Mouse (Mus musculus) MEL (cell line): Measurements from ENCODE around the gene Pdgfd. TPM values are rescaled to one million over a fixed set of nuclear protein-coding genes. Genes with fewer than 3 reads are reported as not detected.

ENCODE experiments used
- DNase-seq: peaks from one replicate; pipeline ENCODE4 v3.0.0; 2011; ENCODE audit warnings: low read depth, low spot score
- H3K27ac ChIP-seq: 2 replicates; pipeline ENCODE4 v1.5.1; 2012; ENCODE audit warnings: low read depth, mild to moderate bottlenecking, control low read depth, low read length, moderate library complexity; ENCODE audit not compliant: control insufficient read depth
- H3K27me3 ChIP-seq, 2 experiments: fragments of 150-350 bp in 1 of 2; sonication (generic) in 1 of 2; 2 replicates each; pipeline ENCODE4 v1.6.1; 2012; ENCODE audit warnings: low read length in 2 of 2, mild to moderate bottlenecking in 2 of 2, improper control_type of control experiment in 1 of 2, moderate library complexity in 1 of 2; ENCODE audit not compliant: insufficient read depth in 2 of 2, control insufficient read depth in 1 of 2
- H3K36me3 ChIP-seq, 2 experiments: 2 replicates each; pipeline ENCODE4 v1.6.1; 2012 to 2014; ENCODE audit warnings: low read length in 2 of 2, improper control_type of control experiment in 1 of 2, inconsistent platforms in 1 of 2, mild to moderate bottlenecking in 1 of 2; ENCODE audit not compliant: insufficient read depth in 2 of 2, control insufficient read depth in 1 of 2
- H3K4me1 ChIP-seq, 2 experiments: fragments of 150-350 bp in 1 of 2; sonication (generic) in 1 of 2; 2 replicates each; pipeline ENCODE4 v1.6.1; 2012; ENCODE audit warnings: low read length in 2 of 2, improper control_type of control experiment in 1 of 2, mild to moderate bottlenecking in 1 of 2; ENCODE audit not compliant: insufficient read depth in 2 of 2, control insufficient read depth in 1 of 2
- H3K4me3 ChIP-seq, 2 experiments: fragments of 150-350 bp in 1 of 2; sonication (generic) in 1 of 2; 2 replicates each; pipeline ENCODE4 v1.5.1; 2012; ENCODE audit warnings: low read depth in 2 of 2, low read length in 2 of 2, mild to moderate bottlenecking in 2 of 2, moderate library complexity in 2 of 2, control low read depth in 1 of 2, improper control_type of control experiment in 1 of 2; ENCODE audit not compliant: control insufficient read depth in 1 of 2, insufficient read depth in 1 of 2
- H3K79me2 ChIP-seq: 2 replicates; pipeline ENCODE4 v1.6.1; 2012; ENCODE audit warnings: mild to moderate bottlenecking, low read length, moderate library complexity; ENCODE audit not compliant: control insufficient read depth, poor library complexity, insufficient read depth
- H3K9ac ChIP-seq: 2 replicates; pipeline ENCODE4 v1.6.1; 2012; ENCODE audit warnings: low read depth, mild to moderate bottlenecking, control low read depth, low read length, moderate library complexity; ENCODE audit not compliant: control insufficient read depth, poor library complexity, severe bottlenecking
- H3K9me3 ChIP-seq: fragments of 150-350 bp; sonication (generic); replicated peaks from 2 replicates; pipeline ENCODE4 v1.6.1; 2012; ENCODE audit warnings: mild to moderate bottlenecking, low read length, improper control_type of control experiment, moderate library complexity; ENCODE audit not compliant: insufficient read depth
- BHLHE40 ChIP-seq: IDR thresholded peaks from 2 replicates; pipeline ENCODE4 v1.6.1; 2012; ENCODE audit warnings: low read depth, mild to moderate bottlenecking, inconsistent platforms, low read length, improper control_type of control experiment, borderline replicate concordance
- CTCF ChIP-seq, 3 experiments: IDR thresholded peaks in 2 of 3; conservative IDR thresholded peaks in 1 of 3; 2 replicates each; pipeline ENCODE4 v1.5.1; 2011 to 2012; ENCODE audit warnings: low read length in 3 of 3, low read depth in 2 of 3, mild to moderate bottlenecking in 2 of 3, improper control_type of control experiment in 1 of 3, inconsistent platforms in 1 of 3, mixed read lengths in 1 of 3, moderate library complexity in 1 of 3; ENCODE audit not compliant: control insufficient read depth in 1 of 3, insufficient read depth in 1 of 3, poor library complexity in 1 of 3, severe bottlenecking in 1 of 3
- ETS1 ChIP-seq: IDR thresholded peaks from 2 replicates; pipeline ENCODE4 v1.6.1; 2012; ENCODE audit warnings: low read depth, mild to moderate bottlenecking, inconsistent platforms, low read length, improper control_type of control experiment, moderate library complexity
- GABPA ChIP-seq: IDR thresholded peaks from 2 replicates; pipeline ENCODE4 v1.6.1; 2012; ENCODE audit warnings: low read depth, mild to moderate bottlenecking, inconsistent platforms, low read length, improper control_type of control experiment, moderate library complexity
- GATA1 ChIP-seq: IDR thresholded peaks from 2 replicates; pipeline ENCODE4 v1.6.1; 2011; ENCODE audit warnings: low read depth, low read length, improper control_type of control experiment
- JUND ChIP-seq: IDR thresholded peaks from 2 replicates; pipeline ENCODE4 v1.6.1; 2011; ENCODE audit warnings: low read depth, mild to moderate bottlenecking, improper control_type of control experiment, low read length
- KAT2A ChIP-seq: conservative IDR thresholded peaks from 2 replicates; pipeline ENCODE4 v1.6.1; 2012; ENCODE audit warnings: low read depth, low read length, improper control_type of control experiment, inconsistent platforms
- MAX ChIP-seq: IDR thresholded peaks from 2 replicates; pipeline ENCODE4 v1.6.1; 2011; ENCODE audit warnings: low read length, improper control_type of control experiment
- MAZ ChIP-seq: IDR thresholded peaks from 2 replicates; pipeline ENCODE4 v1.6.1; 2012; ENCODE audit warnings: low read depth, mild to moderate bottlenecking, inconsistent platforms, low read length, improper control_type of control experiment
- MEF2A ChIP-seq: IDR thresholded peaks from 2 replicates; pipeline ENCODE4 v1.6.1; 2014; ENCODE audit warnings: low read depth, mild to moderate bottlenecking, inconsistent platforms, low read length, improper control_type of control experiment; ENCODE audit not compliant: poor library complexity, insufficient replicate concordance, severe bottlenecking; ENCODE audit errors: extremely low read depth
- MYB ChIP-seq: IDR thresholded peaks from 2 replicates; pipeline ENCODE4 v1.6.1; 2011; ENCODE audit warnings: mild to moderate bottlenecking, low read depth, low read length, improper control_type of control experiment
- NELFE ChIP-seq: IDR thresholded peaks from 2 replicates; pipeline ENCODE4 v1.6.1; 2011; ENCODE audit warnings: low read depth, low read length, improper control_type of control experiment
- POLR2AphosphoS2 ChIP-seq: IDR thresholded peaks from 2 replicates; pipeline ENCODE4 v1.6.1; 2011; ENCODE audit warnings: low read length, improper control_type of control experiment
- POLR2AphosphoS5 ChIP-seq: IDR thresholded peaks from 2 replicates; pipeline ENCODE4 v1.6.1; 2012; ENCODE audit warnings: low read depth, borderline replicate concordance, mild to moderate bottlenecking, inconsistent platforms, low read length, moderate library complexity, mixed read lengths
- RAD21 ChIP-seq: IDR thresholded peaks from 2 replicates; pipeline ENCODE4 v1.6.1; 2011; ENCODE audit warnings: mild to moderate bottlenecking, low read depth, low read length, improper control_type of control experiment
- RCOR1 ChIP-seq: IDR thresholded peaks from 2 replicates; pipeline ENCODE4 v1.6.1; 2012; ENCODE audit warnings: low read depth, mild to moderate bottlenecking, inconsistent platforms, low read length, improper control_type of control experiment
- TBP ChIP-seq: IDR thresholded peaks from 2 replicates; pipeline ENCODE4 v1.8.0; 2011; ENCODE audit warnings: low read depth, low read length, improper control_type of control experiment
- USF2 ChIP-seq, 2 experiments: IDR thresholded peaks; 2 replicates each; pipeline ENCODE4 v1.6.1; 2011 to 2012; ENCODE audit warnings: improper control_type of control experiment in 2 of 2, low read length in 2 of 2, borderline replicate concordance in 1 of 2, inconsistent platforms in 1 of 2, low read depth in 1 of 2, mild to moderate bottlenecking in 1 of 2; ENCODE audit not compliant: insufficient read depth in 1 of 2
- ZC3H11A ChIP-seq: IDR thresholded peaks from 2 replicates; pipeline ENCODE4 v1.6.1; 2012; ENCODE audit warnings: low read depth, mild to moderate bottlenecking, inconsistent platforms, low read length, improper control_type of control experiment
- ZKSCAN1 ChIP-seq: IDR thresholded peaks from 2 replicates; pipeline ENCODE4 v1.6.1; 2012; ENCODE audit warnings: low read depth, mild to moderate bottlenecking, inconsistent platforms, low read length, improper control_type of control experiment, moderate library complexity
- ZMIZ1 ChIP-seq: IDR thresholded peaks from 2 replicates; pipeline ENCODE4 v1.6.1; 2012; ENCODE audit warnings: low read depth, mild to moderate bottlenecking, inconsistent platforms, low read length, improper control_type of control experiment, moderate library complexity
- ZNF384 ChIP-seq: IDR thresholded peaks from 2 replicates; pipeline ENCODE4 v1.6.1; 2012; ENCODE audit warnings: low read depth, mild to moderate bottlenecking, inconsistent platforms, low read length, improper control_type of control experiment
- polyA plus RNA-seq, 2 experiments: library from polyadenylated mRNA; stranded (reverse) in 1 of 2; unstranded in 1 of 2; fragments of >175 nt in 1 of 2; fragments of >200 nt in 1 of 2; gene quantifications; 2 replicates each; pipeline versions ENCODE4 v1.2.1 to v1.2.4; 2012; ENCODE audit warnings: low replicate concordance in 2 of 2, low read depth in 1 of 2; ENCODE audit not compliant: insufficient read length in 2 of 2, insufficient read depth in 1 of 2, missing spikeins in 1 of 2
- total RNA-seq: library from RNA; depleted of rRNA; stranded (reverse); fragments of 300-350 nt; gene quantifications from 2 replicates; pipeline ENCODE4 v1.2.3, GENCODE M21; 2012

Gene Pdgfd
- total and polyA plus RNA-seq, 3 experiments, result not detected

DNA sequence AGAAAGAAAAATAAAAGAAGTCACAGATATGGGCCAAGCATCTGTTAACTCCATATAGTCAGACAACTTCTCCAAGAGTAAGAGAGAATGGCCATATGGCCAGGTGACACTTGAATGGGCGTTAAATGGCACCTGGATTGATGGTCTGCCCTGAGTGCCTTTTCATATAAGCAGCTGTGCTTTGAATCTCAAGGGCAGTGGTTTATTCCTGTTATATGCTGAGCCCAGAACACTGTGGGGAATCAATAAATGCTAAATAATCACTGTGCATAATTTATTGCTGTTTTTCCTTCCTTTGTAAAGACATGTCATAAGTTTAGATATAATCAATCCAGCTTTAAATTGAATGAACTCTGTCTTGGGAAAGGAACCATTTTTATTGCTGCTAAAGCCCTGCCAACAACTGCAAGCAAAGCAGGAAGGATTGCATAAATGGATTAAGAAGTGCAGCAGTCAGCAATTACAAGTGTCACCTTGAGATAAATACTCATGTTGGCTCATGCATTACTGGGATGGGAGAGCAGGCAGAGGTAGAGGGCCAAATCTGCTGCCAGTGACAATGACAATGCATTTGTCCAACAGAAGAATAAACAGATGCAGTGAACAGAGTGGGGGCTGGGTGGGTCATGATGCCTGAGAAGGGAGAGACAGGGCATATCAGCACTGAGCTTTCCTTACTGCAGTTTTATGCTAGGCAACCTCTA lies 185.0 kb downstream of the Pdgfd start:
- H3K36me3 ChIP-seq, result no peaks in the 10 kb centered on the region
- H3K4me1 ChIP-seq, result no peaks in the 10 kb centered on the region
- H3K9me3 ChIP-seq, result no peaks in the 10 kb centered on the region
- no peaks in the 10 kb centered on the region for H3K79me2 ChIP-seq
- no peak overlapping the region for H3K27ac ChIP-seq
- no peak overlapping the region for H3K9ac ChIP-seq
- peak; percentile 20 for DNase-seq
- H3K4me3 ChIP-seq, result no peak overlapping the region
- TF ChIP-seq NELFE, result no peak
- no peak for TF ChIP-seq RCOR1
- no peak for TF ChIP-seq POLR2AphosphoS5
- TF ChIP-seq ZKSCAN1, result no peak
- no peak for TF ChIP-seq ZC3H11A
- no peak for TF ChIP-seq ZMIZ1
- TF ChIP-seq ETS1, result peak; percentile 30; the same call in 1 of the 2 replicates
- no peaks in the 10 kb centered on the region for H3K27me3 ChIP-seq

GRCm38 (mm10) chr9:6360795-6361194 lies 192.4 kb downstream of the Pdgfd start:
- Histone ChIP-seq H3K79me2 (no peaks in the 10 kb centered on the region), H3K9me3 (no peaks in the 10 kb centered on the region), H3K27me3 (no peaks in the 10 kb centered on the region), H3K9ac (no peak overlapping the region), H3K27ac (no peak overlapping the region), H3K4me1 (no peaks in the 10 kb centered on the region), H3K4me3 (no peak overlapping the region), H3K36me3 (no peaks in the 10 kb centered on the region)
- DNase-seq, result no peak
- no peak for TF ChIP-seq GATA1
- no peak for TF ChIP-seq KAT2A
- no peak for TF ChIP-seq MYB
- no peak for TF ChIP-seq CTCF (IDR thresholded peaks at IDR 0.05 in 2 of 3, conservative IDR thresholded peaks at IDR 0.05 in 1 of 3; ENCODE audit: control insufficient read depth in 1 of 3, insufficient read depth in 1 of 3, low read depth in 2 of 3, low read length in 3 of 3, poor library complexity in 1 of 3, severe bottlenecking in 1 of 3)
- TF ChIP-seq GABPA, result no peak
- TF ChIP-seq ETS1, result no peak
- TF ChIP-seq USF2 (IDR thresholded peaks at IDR 0.05; ENCODE audit: borderline replicate concordance in 1 of 2, insufficient read depth in 1 of 2, low read depth in 1 of 2, low read length in 2 of 2), result no peak
- TF ChIP-seq MAX, result no peak
- TF ChIP-seq MAZ, result no peak
- no peak for TF ChIP-seq JUND
- no peak for TF ChIP-seq BHLHE40
- TF ChIP-seq RAD21, result no peak
- no peak for TF ChIP-seq NELFE
- no peak for TF ChIP-seq POLR2AphosphoS2
- TF ChIP-seq MEF2A, result no peak
- TF ChIP-seq TBP, result no peak
- no peak for TF ChIP-seq ZNF384
